Mouse (Mus musculus) MEL (cell line): Measurements from ENCODE around the gene Prickle2. TPM values are rescaled to one million over a fixed set of nuclear protein-coding genes. Genes with fewer than 3 reads are reported as not detected.

Experiments
- DNase-seq: peaks from one replicate; pipeline ENCODE4 v3.0.0; 2011; ENCODE audit warnings: low read depth, low spot score
- H3K27ac ChIP-seq: 2 replicates; pipeline ENCODE4 v1.5.1; 2012; ENCODE audit warnings: low read depth, mild to moderate bottlenecking, control low read depth, low read length, moderate library complexity; ENCODE audit not compliant: control insufficient read depth
- H3K27me3 ChIP-seq, 2 experiments: fragments of 150-350 bp in 1 of 2; sonication (generic) in 1 of 2; 2 replicates each; pipeline ENCODE4 v1.6.1; 2012; ENCODE audit warnings: low read length in 2 of 2, mild to moderate bottlenecking in 2 of 2, improper control_type of control experiment in 1 of 2, moderate library complexity in 1 of 2; ENCODE audit not compliant: insufficient read depth in 2 of 2, control insufficient read depth in 1 of 2
- H3K36me3 ChIP-seq, 2 experiments: 2 replicates each; pipeline ENCODE4 v1.6.1; 2012 to 2014; ENCODE audit warnings: low read length in 2 of 2, improper control_type of control experiment in 1 of 2, inconsistent platforms in 1 of 2, mild to moderate bottlenecking in 1 of 2; ENCODE audit not compliant: insufficient read depth in 2 of 2, control insufficient read depth in 1 of 2
- H3K4me1 ChIP-seq, 2 experiments: fragments of 150-350 bp in 1 of 2; sonication (generic) in 1 of 2; 2 replicates each; pipeline ENCODE4 v1.6.1; 2012; ENCODE audit warnings: low read length in 2 of 2, improper control_type of control experiment in 1 of 2, mild to moderate bottlenecking in 1 of 2; ENCODE audit not compliant: insufficient read depth in 2 of 2, control insufficient read depth in 1 of 2
- H3K4me3 ChIP-seq, 2 experiments: fragments of 150-350 bp in 1 of 2; sonication (generic) in 1 of 2; 2 replicates each; pipeline ENCODE4 v1.5.1; 2012; ENCODE audit warnings: low read depth in 2 of 2, low read length in 2 of 2, mild to moderate bottlenecking in 2 of 2, moderate library complexity in 2 of 2, control low read depth in 1 of 2, improper control_type of control experiment in 1 of 2; ENCODE audit not compliant: control insufficient read depth in 1 of 2, insufficient read depth in 1 of 2
- H3K79me2 ChIP-seq: 2 replicates; pipeline ENCODE4 v1.6.1; 2012; ENCODE audit warnings: mild to moderate bottlenecking, low read length, moderate library complexity; ENCODE audit not compliant: control insufficient read depth, poor library complexity, insufficient read depth
- H3K9ac ChIP-seq: 2 replicates; pipeline ENCODE4 v1.6.1; 2012; ENCODE audit warnings: low read depth, mild to moderate bottlenecking, control low read depth, low read length, moderate library complexity; ENCODE audit not compliant: control insufficient read depth, poor library complexity, severe bottlenecking
- H3K9me3 ChIP-seq: fragments of 150-350 bp; sonication (generic); replicated peaks from 2 replicates; pipeline ENCODE4 v1.6.1; 2012; ENCODE audit warnings: mild to moderate bottlenecking, low read length, improper control_type of control experiment, moderate library complexity; ENCODE audit not compliant: insufficient read depth
- CHD1 ChIP-seq: IDR thresholded peaks from 2 replicates; pipeline ENCODE4 v1.6.1; 2012; ENCODE audit warnings: low read depth, mild to moderate bottlenecking, inconsistent platforms, low read length, improper control_type of control experiment
- CHD2 ChIP-seq: IDR thresholded peaks from 2 replicates; pipeline ENCODE4 v1.6.1; 2011; ENCODE audit warnings: low read length, improper control_type of control experiment
- E2F4 ChIP-seq: IDR thresholded peaks from 2 replicates; pipeline ENCODE4 v1.6.1; 2011; ENCODE audit warnings: low read depth, low read length, improper control_type of control experiment, borderline replicate concordance
- ELF1 ChIP-seq: IDR thresholded peaks from 2 replicates; pipeline ENCODE4 v1.6.1; 2014; ENCODE audit warnings: low read depth, mild to moderate bottlenecking, inconsistent platforms, low read length, improper control_type of control experiment, moderate library complexity
- ETS1 ChIP-seq: IDR thresholded peaks from 2 replicates; pipeline ENCODE4 v1.6.1; 2012; ENCODE audit warnings: low read depth, mild to moderate bottlenecking, inconsistent platforms, low read length, improper control_type of control experiment, moderate library complexity
- GABPA ChIP-seq: IDR thresholded peaks from 2 replicates; pipeline ENCODE4 v1.6.1; 2012; ENCODE audit warnings: low read depth, mild to moderate bottlenecking, inconsistent platforms, low read length, improper control_type of control experiment, moderate library complexity
- GATA1 ChIP-seq: IDR thresholded peaks from 2 replicates; pipeline ENCODE4 v1.6.1; 2011; ENCODE audit warnings: low read depth, low read length, improper control_type of control experiment
- KAT2A ChIP-seq: conservative IDR thresholded peaks from 2 replicates; pipeline ENCODE4 v1.6.1; 2012; ENCODE audit warnings: low read depth, low read length, improper control_type of control experiment, inconsistent platforms
- MAFK ChIP-seq: IDR thresholded peaks from 2 replicates; pipeline ENCODE4 v1.6.1; 2011; ENCODE audit warnings: low read depth, mild to moderate bottlenecking, low read length, improper control_type of control experiment, borderline replicate concordance
- MAX ChIP-seq: IDR thresholded peaks from 2 replicates; pipeline ENCODE4 v1.6.1; 2011; ENCODE audit warnings: low read length, improper control_type of control experiment
- MEF2A ChIP-seq: IDR thresholded peaks from 2 replicates; pipeline ENCODE4 v1.6.1; 2014; ENCODE audit warnings: low read depth, mild to moderate bottlenecking, inconsistent platforms, low read length, improper control_type of control experiment; ENCODE audit not compliant: poor library complexity, insufficient replicate concordance, severe bottlenecking; ENCODE audit errors: extremely low read depth
- POLR2A ChIP-seq, 2 experiments: IDR thresholded peaks; 2 replicates each; pipeline ENCODE4 v1.6.1; 2011 to 2012; ENCODE audit warnings: low read length in 2 of 2, mild to moderate bottlenecking in 2 of 2, control low read depth in 1 of 2, improper control_type of control experiment in 1 of 2, low read depth in 1 of 2, moderate library complexity in 1 of 2; ENCODE audit not compliant: control insufficient read depth in 1 of 2, insufficient read depth in 1 of 2, poor library complexity in 1 of 2
- RAD21 ChIP-seq: IDR thresholded peaks from 2 replicates; pipeline ENCODE4 v1.6.1; 2011; ENCODE audit warnings: mild to moderate bottlenecking, low read depth, low read length, improper control_type of control experiment
- SIN3A ChIP-seq: IDR thresholded peaks from 2 replicates; pipeline ENCODE4 v1.6.1; 2012; ENCODE audit warnings: low read length, improper control_type of control experiment, inconsistent platforms
- USF1 ChIP-seq: IDR thresholded peaks from 2 replicates; pipeline ENCODE4 v1.6.1; 2014; ENCODE audit warnings: low read depth, mild to moderate bottlenecking, inconsistent platforms, low read length, improper control_type of control experiment, moderate library complexity
- USF2 ChIP-seq, 2 experiments: IDR thresholded peaks; 2 replicates each; pipeline ENCODE4 v1.6.1; 2011 to 2012; ENCODE audit warnings: improper control_type of control experiment in 2 of 2, low read length in 2 of 2, borderline replicate concordance in 1 of 2, inconsistent platforms in 1 of 2, low read depth in 1 of 2, mild to moderate bottlenecking in 1 of 2; ENCODE audit not compliant: insufficient read depth in 1 of 2
- ZKSCAN1 ChIP-seq: IDR thresholded peaks from 2 replicates; pipeline ENCODE4 v1.6.1; 2012; ENCODE audit warnings: low read depth, mild to moderate bottlenecking, inconsistent platforms, low read length, improper control_type of control experiment, moderate library complexity
- polyA plus RNA-seq, 2 experiments: library from polyadenylated mRNA; stranded (reverse) in 1 of 2; unstranded in 1 of 2; fragments of >175 nt in 1 of 2; fragments of >200 nt in 1 of 2; gene quantifications; 2 replicates each; pipeline versions ENCODE4 v1.2.1 to v1.2.4; 2012; ENCODE audit warnings: low replicate concordance in 2 of 2, low read depth in 1 of 2; ENCODE audit not compliant: insufficient read length in 2 of 2, insufficient read depth in 1 of 2, missing spikeins in 1 of 2
- total RNA-seq: library from RNA; depleted of rRNA; stranded (reverse); fragments of 300-350 nt; gene quantifications from 2 replicates; pipeline ENCODE4 v1.2.3, GENCODE M21; 2012

The Prickle2 gene
- total and polyA plus RNA-seq, 3 experiments, result not detected

DNA sequence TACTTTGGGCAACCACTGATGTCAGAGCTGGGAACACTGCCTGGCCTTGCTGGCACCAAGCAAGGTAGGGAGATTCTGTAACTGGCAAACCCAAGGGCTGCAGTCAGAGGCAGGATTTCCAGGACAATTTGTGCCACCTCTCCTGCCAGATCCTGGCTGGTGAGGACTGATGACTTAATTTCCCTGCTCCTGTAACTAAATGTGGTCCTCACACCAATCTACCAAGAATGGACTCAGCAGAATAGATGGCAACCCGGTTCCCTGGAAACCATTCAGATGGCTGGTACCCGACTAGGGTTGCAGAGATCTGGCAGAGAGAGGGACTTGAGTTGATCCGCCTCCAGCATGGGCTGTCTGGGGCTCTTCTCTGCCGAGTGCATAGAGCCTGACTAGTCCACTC is 315.6 kb downstream of the Prickle2 start:
- no peak for DNase-seq
- Histone ChIP-seq H3K4me3 (no peak overlapping the region), H3K79me2 (no peaks in the 10 kb centered on the region), H3K4me1 (no peaks in the 10 kb centered on the region), H3K36me3 (no peaks in the 10 kb centered on the region), H3K27me3 (no peaks in the 10 kb centered on the region), H3K9ac (no peak overlapping the region), H3K27ac (no peak overlapping the region), H3K9me3 (no peaks in the 10 kb centered on the region)
- TF ChIP-seq KAT2A (no peak), CHD2 (no peak), CHD1 (no peak), ETS1 (no peak), GATA1 (no peak), SIN3A (no peak), MAFK (no peak), USF1 (no peak)

GRCm38 (mm10) chr6:92388681-92389080 is 317.3 kb downstream of the Prickle2 start:
- no peaks in the 10 kb centered on the region for H3K36me3 ChIP-seq
- no peak overlapping the region for H3K4me3 ChIP-seq
- no peaks in the 10 kb centered on the region for H3K79me2 ChIP-seq
- H3K9me3 ChIP-seq, result no peaks in the 10 kb centered on the region
- H3K27ac ChIP-seq, result no peak overlapping the region
- TF ChIP-seq MAFK, result no peak
- TF ChIP-seq ZKSCAN1, result no peak
- TF ChIP-seq ELF1, result no peak
- TF ChIP-seq USF2 (IDR thresholded peaks at IDR 0.05; ENCODE audit: borderline replicate concordance in 1 of 2, insufficient read depth in 1 of 2, low read depth in 1 of 2, low read length in 2 of 2), result no peak
- no peak for TF ChIP-seq MEF2A
- no peak for TF ChIP-seq MAX
- TF ChIP-seq POLR2A (IDR thresholded peaks at IDR 0.05; ENCODE audit: control insufficient read depth in 1 of 2, insufficient read depth in 1 of 2, low read depth in 1 of 2, low read length in 2 of 2, poor library complexity in 1 of 2), result no peak
- no peak for TF ChIP-seq GABPA
- no peak for TF ChIP-seq E2F4
- TF ChIP-seq ETS1, result no peak
- TF ChIP-seq RAD21, result no peak
- DNase-seq, result no peak
- no peaks in the 10 kb centered on the region for H3K4me1 ChIP-seq
- no peak overlapping the region for H3K9ac ChIP-seq
- no peaks in the 10 kb centered on the region for H3K27me3 ChIP-seq
